Comparison of ENCODE assay signal across 8 mouse cellular contexts in the genomic region with DNA sequence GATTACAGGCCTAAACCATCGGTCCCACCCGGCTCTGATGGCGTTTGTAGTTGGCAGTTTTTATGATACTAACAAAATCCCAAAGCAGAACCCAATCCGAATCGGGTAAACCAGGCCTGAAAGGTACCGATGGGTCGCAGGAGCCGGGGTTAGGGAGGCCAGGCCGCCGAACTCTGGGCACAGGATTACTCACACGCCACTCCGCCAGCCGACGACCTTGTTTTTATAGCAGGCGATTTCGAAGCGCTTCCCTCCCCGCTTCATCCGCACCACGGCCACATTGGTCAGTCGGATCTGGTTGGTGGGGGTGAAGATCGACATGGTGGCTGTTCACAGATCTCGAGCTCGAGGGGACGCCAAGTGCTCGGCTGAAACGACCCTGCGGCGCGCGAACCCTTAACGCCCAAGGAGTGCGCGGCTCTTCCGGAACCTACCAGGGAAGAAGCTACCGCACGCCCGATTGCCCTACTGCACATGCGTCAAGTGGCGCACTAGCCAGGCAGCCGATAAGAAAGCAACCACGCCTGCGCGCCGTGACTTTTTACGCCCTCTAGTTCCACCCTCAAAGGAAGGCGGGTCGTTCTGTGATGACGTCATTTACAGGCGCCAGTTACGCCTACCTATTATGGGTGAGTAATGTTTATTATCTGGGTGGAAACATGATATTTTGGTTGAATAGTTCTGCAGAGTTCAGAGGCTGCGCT. TPM values are rescaled to one million over a fixed set of nuclear protein-coding genes. Genes with fewer than 3 reads are reported as not detected.
A peak's percentile ranks its signal among the peaks of the same experiment; 100 is the strongest.
DNase-seq lines count a peak whose midpoint lies in the region; ATAC-seq and TF ChIP-seq lines count a peak whose summit lies in the region.

Gene Sbds, minus strand, starts transcription at position 514 of the 704 bp plus-strand sequence.
Gene Tyw1, plus strand, starts transcription at position 603 of the 704 bp plus-strand sequence.

- H3K9me3 ChIP-seq in heart, embryonic 12.5 days (replicated peaks), result no peaks in the 10 kb centered on the region
- no peaks in the 10 kb centered on the region for H3K9me3 ChIP-seq in kidney, postnatal 0 days (replicated peaks; ENCODE audit: low read length)
- no peaks in the 10 kb centered on the region for H3K9me3 ChIP-seq in liver, embryonic 11.5 days (ENCODE audit: control insufficient read depth, low read length)
- no peaks in the 10 kb centered on the region for H3K9me3 ChIP-seq in stomach, embryonic 14.5 days (ENCODE audit: control insufficient read depth, low read depth, low read length)

- TF ChIP-seq CTCF in kidney, postnatal 0 days (IDR thresholded peaks at IDR 0.05; ENCODE audit: low read depth), result peak; percentile 1; the same call in 1 of the 2 replicates

- ATAC-seq in erythroid progenitor cell, adult 5-6 weeks (replicated peaks; ENCODE audit: low FRiP score, poor library complexity, severe bottlenecking), result peak; percentile 82
- ATAC-seq in heart, embryonic 12.5 days (ENCODE audit: insufficient number of reproducible peaks, low FRiP score), result peak; percentile 92
- ATAC-seq in kidney, postnatal 0 days (replicated peaks; ENCODE audit: low FRiP score, low read depth), result peak; percentile 83
- peak; percentile 85 for ATAC-seq in liver, embryonic 11.5 days (replicated peaks; ENCODE audit: low FRiP score)
- ATAC-seq in stomach, embryonic 14.5 days (ENCODE audit: insufficient number of reproducible peaks, insufficient read depth, low FRiP score, low read depth), result peak; percentile 92

- peak; percentile 99 for DNase-seq in CD4-positive helper T cell, adult 2 months (ENCODE audit: low read depth, low spot score)
- DNase-seq in brain, embryonic 18.5 days (ENCODE audit: low read depth, low spot score), result peak; percentile 96
- peak; percentile 99 for DNase-seq in kidney, postnatal 0 days (ENCODE audit: low spot score)
- peak; percentile 92 for DNase-seq in liver, embryonic 11.5 days (ENCODE audit: low spot score)
- DNase-seq in naive thymus-derived CD4-positive, alpha-beta T cell, adult 2 months (ENCODE audit: low read depth), result peak; percentile 100

- under 1% methylated on average over 52 of the region's 52 CpGs for WGBS in heart, embryonic 12.5 days
- WGBS in kidney, postnatal 0 days, result under 1% methylated on average over 52 of the region's 52 CpGs
- WGBS in liver, embryonic 11.5 days, result under 1% methylated on average over 52 of the region's 52 CpGs
- under 1% methylated on average over 52 of the region's 52 CpGs for WGBS in stomach, embryonic 14.5 days

- H3K27ac ChIP-seq in heart, embryonic 12.5 days (ENCODE audit: poor library complexity, severe bottlenecking), result peak within 1 kb of the TSS; percentile 85
- H3K27ac ChIP-seq in kidney, postnatal 0 days, result peak within 1 kb of the TSS; percentile 94
- H3K27ac ChIP-seq in liver, embryonic 11.5 days (ENCODE audit: low read depth, low read length), result peak within 1 kb of the TSS; percentile 80
- H3K27ac ChIP-seq in stomach, embryonic 14.5 days (ENCODE audit: low read length), result peak within 1 kb of the TSS; percentile 73

- peak within 1 kb of the TSS; percentile 79 for H3K4me3 ChIP-seq in heart, embryonic 12.5 days
- peak within 1 kb of the TSS; percentile 76 for H3K4me3 ChIP-seq in kidney, postnatal 0 days (replicated peaks; ENCODE audit: low read depth, low read length)
- H3K4me3 ChIP-seq in liver, embryonic 11.5 days (ENCODE audit: low read depth, low read length), result peak within 1 kb of the TSS; percentile 77
- peak within 1 kb of the TSS; percentile 64 for H3K4me3 ChIP-seq in stomach, embryonic 14.5 days (ENCODE audit: low read depth, low read length)

- H3K9ac ChIP-seq in heart, embryonic 12.5 days, result peak within 1 kb of the TSS; percentile 84
- H3K9ac ChIP-seq in kidney, postnatal 0 days (ENCODE audit: low read depth, low read length), result peak within 1 kb of the TSS; percentile 83
- H3K9ac ChIP-seq in liver, embryonic 11.5 days (ENCODE audit: low read depth, low read length), result peak within 1 kb of the TSS; percentile 81
- peak within 1 kb of the TSS; percentile 60 for H3K9ac ChIP-seq in stomach, embryonic 14.5 days (replicated peaks; ENCODE audit: low read depth, low read length)

- H3K4me2 ChIP-seq in heart, embryonic 12.5 days, result peak within 1 kb of the TSS; percentile 82
- H3K4me2 ChIP-seq in kidney, postnatal 0 days (ENCODE audit: low read length), result peak within 1 kb of the TSS; percentile 63
- peak within 1 kb of the TSS; percentile 71 for H3K4me2 ChIP-seq in liver, embryonic 11.5 days
- peak within 1 kb of the TSS; percentile 62 for H3K4me2 ChIP-seq in stomach, embryonic 14.5 days (replicated peaks; ENCODE audit: low read depth, low read length)

- peaks cover 12% of the 10 kb centered on the region for H3K4me1 ChIP-seq in heart, embryonic 12.5 days (replicated peaks)
- no peaks in the 10 kb centered on the region for H3K4me1 ChIP-seq in kidney, postnatal 0 days (replicated peaks; ENCODE audit: insufficient read depth, low read length)
- peaks cover 10% of the 10 kb centered on the region; the same call in 1 of the 2 replicates for H3K4me1 ChIP-seq in liver, embryonic 11.5 days (replicated peaks; ENCODE audit: control insufficient read depth, insufficient read depth, low read length)
- H3K4me1 ChIP-seq in stomach, embryonic 14.5 days (ENCODE audit: control insufficient read depth, insufficient read depth, low read length), result peaks cover 3% of the 10 kb centered on the region; the same call in 1 of the 2 replicates

- no peaks in the 10 kb centered on the region for H3K27me3 ChIP-seq in heart, embryonic 12.5 days (replicated peaks)
- H3K27me3 ChIP-seq in kidney, postnatal 0 days (ENCODE audit: insufficient read depth, low read length), result no peaks in the 10 kb centered on the region
- H3K27me3 ChIP-seq in liver, embryonic 11.5 days (replicated peaks; ENCODE audit: control insufficient read depth, insufficient read depth, low read length), result no peaks in the 10 kb centered on the region
- H3K27me3 ChIP-seq in stomach, embryonic 14.5 days (ENCODE audit: control insufficient read depth, insufficient read depth, low read length), result no peaks in the 10 kb centered on the region

- peaks cover 42% of the 10 kb centered on the region for H3K36me3 ChIP-seq in heart, embryonic 12.5 days
- peaks cover 16% of the 10 kb centered on the region for H3K36me3 ChIP-seq in kidney, postnatal 0 days (ENCODE audit: insufficient read depth, low read length)
- peaks cover 27% of the 10 kb centered on the region for H3K36me3 ChIP-seq in liver, embryonic 11.5 days (ENCODE audit: control insufficient read depth, insufficient read depth, low read length)
- H3K36me3 ChIP-seq in stomach, embryonic 14.5 days (ENCODE audit: control insufficient read depth, insufficient read depth, low read length), result peaks cover 25% of the 10 kb centered on the region

RNA-seq across cellular contexts. Expression of gene Sbds, which starts in this region (rescaled TPM):
- 32.7 and 57.3 TPM in 2 replicates for total RNA-seq in erythroid progenitor cell, adult 5-6 weeks (2015; ENCODE audit: low replicate concordance)
- total RNA-seq in erythroid progenitor cell, adult 5-6 weeks (2017; ENCODE audit: low replicate concordance), result 58.0 and 71.3 TPM in 2 replicates
- 62.8 and 65.3 TPM in 2 replicates for polyA plus RNA-seq in heart, embryonic 12.5 days (2016; fragmentation: Nextera tagmentation; extraction: Ambion mirVana)
- 78.5 and 78.6 TPM in 2 replicates for polyA plus RNA-seq in kidney, postnatal 0 days (2015; fragmentation: Nextera tagmentation; extraction: Ambion mirVana)
- 80.5 and 83.7 TPM in 2 replicates for polyA plus RNA-seq in liver, embryonic 11.5 days (2014; fragmentation: Nextera tagmentation; extraction: Ambion mirVana)
- polyA plus RNA-seq in stomach, embryonic 14.5 days (2014; fragmentation: Nextera tagmentation; extraction: Ambion mirVana), result 55.0 and 57.4 TPM in 2 replicates

RNA-seq across cellular contexts. Expression of gene Tyw1, which starts in this region (rescaled TPM):
- total RNA-seq in erythroid progenitor cell, adult 5-6 weeks (2015; ENCODE audit: low replicate concordance), result 6.7 and 11.5 TPM in 2 replicates
- total RNA-seq in erythroid progenitor cell, adult 5-6 weeks (2017; ENCODE audit: low replicate concordance), result 12.6 and 13.5 TPM in 2 replicates
- polyA plus RNA-seq in heart, embryonic 12.5 days (2016; fragmentation: Nextera tagmentation; extraction: Ambion mirVana), result 17.7 and 18.9 TPM in 2 replicates
- polyA plus RNA-seq in kidney, postnatal 0 days (2015; fragmentation: Nextera tagmentation; extraction: Ambion mirVana), result 20.8 and 24.6 TPM in 2 replicates
- 28.5 and 32.2 TPM in 2 replicates for polyA plus RNA-seq in liver, embryonic 11.5 days (2014; fragmentation: Nextera tagmentation; extraction: Ambion mirVana)
- polyA plus RNA-seq in stomach, embryonic 14.5 days (2014; fragmentation: Nextera tagmentation; extraction: Ambion mirVana), result 27.5 and 28.7 TPM in 2 replicates

Comparison
In these comparisons a context has a peak if more than half of its experiments do, and no peak if none do; other contexts are left out.
1. Peak in every context shown above with its lines: DNase-seq, ATAC-seq, H3K4me3 ChIP-seq and H3K27ac ChIP-seq.